Mouse (Mus musculus) ES-Bruce4 (cell line): ENCODE measurements at regions not wholly inside any gene's neighbourhood (a gene's known extent, or its start where the extent isn't known, plus 50 kb on each side); places are given as distances from the start of the nearest gene placed in this dataset.

Experiments used
- EP300 ChIP-seq: IDR thresholded peaks from 2 replicates; pipeline ENCODE4 v1.6.1; 2011; ENCODE audit warnings: low read depth, low read length; ENCODE audit not compliant: insufficient read depth
- POLR2A ChIP-seq: IDR thresholded peaks from one replicate; pipeline ENCODE4 v1.8.1; 2011; ENCODE audit warnings: low read length; ENCODE audit not compliant: insufficient read depth

DNA sequence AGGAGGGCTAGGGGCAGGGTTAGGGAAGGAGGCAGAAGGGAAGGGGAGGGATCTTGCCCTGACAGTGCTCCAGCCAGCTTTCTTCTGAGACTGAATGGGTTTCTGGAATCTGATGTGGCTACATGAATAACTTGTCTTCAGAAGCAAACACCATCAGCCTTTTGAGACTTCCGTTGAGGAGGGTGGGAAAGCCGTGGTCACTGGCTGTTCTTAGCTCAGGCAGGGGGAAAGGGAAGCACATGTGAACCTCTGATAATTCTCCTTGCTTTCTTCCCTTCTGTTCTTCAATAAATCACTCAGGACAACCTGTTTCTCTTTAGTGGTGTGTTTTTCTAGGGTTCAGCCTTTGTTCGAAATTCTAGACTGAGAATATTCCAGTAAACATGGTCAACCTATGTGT, 148.9 kb downstream of the Bcl11a start:
- TF ChIP-seq EP300 (no peak), POLR2A (no peak)
